Mouse (Mus musculus): ENCODE measurements around the gene Tmem141. TPM values are rescaled to one million over a fixed set of nuclear protein-coding genes. Genes with fewer than 3 reads are reported as not detected.

The Tmem141 gene
- polyA plus RNA-seq, 1 experiment from 2014 or later, result 20.7 TPM

DNA sequence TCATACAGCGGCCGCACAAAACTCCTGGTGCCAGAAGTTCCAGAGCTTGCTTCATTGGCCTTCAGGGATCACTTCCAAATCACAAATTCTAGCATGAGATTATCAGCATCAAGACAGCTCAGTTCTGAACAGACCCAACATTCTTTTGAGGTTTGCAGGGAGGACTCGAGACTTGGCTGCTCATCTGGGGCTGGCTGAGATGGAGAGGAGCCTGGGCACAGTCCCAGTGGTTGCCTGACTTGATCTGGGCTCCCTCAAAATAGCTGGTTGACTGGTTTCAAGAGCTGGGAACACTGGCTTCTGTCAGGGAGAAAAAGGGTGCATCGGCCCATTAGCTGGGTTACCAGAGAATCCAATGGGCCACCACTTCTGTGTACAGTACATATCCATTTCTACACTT lies 34.9 kb upstream of the Tmem141 start:
- Histone ChIP-seq H3K9ac (ENCODE audit: low read length) (no peak overlapping the region), H3K36me3 (ENCODE audit: control insufficient read depth, insufficient read depth, low read length) (no peaks in the 10 kb centered on the region), H3K27ac (replicated peaks; ENCODE audit: low read depth, low read length) (no peak overlapping the region), H3K4me1 (ENCODE audit: control insufficient read depth, insufficient read depth, low read length) (no peaks in the 10 kb centered on the region), H3K4me3 (ENCODE audit: low read depth, low read length) (no peak overlapping the region), H3K9me3 (ENCODE audit: control insufficient read depth, low read length) (no peaks in the 10 kb centered on the region), H3K4me2 (ENCODE audit: low read depth, severe bottlenecking) (no peak overlapping the region), H3K27me3 (ENCODE audit: control insufficient read depth, insufficient read depth, low read length) (no peaks in the 10 kb centered on the region)
- ATAC-seq (ENCODE audit: insufficient number of reproducible peaks, low FRiP score, low TSS enrichment, low read depth), result no peak
- WGBS, result 80% methylated on average over 4 of the region's 4 CpGs
- DNase-seq (ENCODE audit: low spot score), result no peak

DNA sequence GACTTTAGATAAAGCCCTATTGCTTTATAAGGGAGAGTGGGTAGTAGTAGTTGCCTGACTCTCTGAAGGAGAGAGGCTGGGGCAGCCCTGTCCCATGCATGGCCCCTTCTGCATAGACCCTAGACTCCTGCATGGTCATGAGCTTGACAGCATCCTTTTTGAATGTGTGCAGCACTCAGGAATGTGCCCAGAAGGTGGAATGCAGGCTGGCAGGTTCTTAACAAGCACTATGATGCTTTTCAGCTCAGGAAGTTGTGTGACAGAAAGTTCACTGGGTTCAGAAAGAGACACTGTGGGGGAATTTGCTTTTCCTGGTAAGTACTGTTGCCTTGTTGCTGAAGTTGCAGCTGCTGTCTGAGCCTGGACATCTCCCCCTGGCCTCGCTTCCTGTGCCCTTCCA lies 32.7 kb upstream of the Tmem141 start:
- no peak overlapping the region for H3K27ac ChIP-seq (replicated peaks; ENCODE audit: low read depth, low read length)
- ATAC-seq (ENCODE audit: insufficient number of reproducible peaks, low FRiP score, low TSS enrichment, low read depth) (no peak), DNase-seq (ENCODE audit: low spot score) (no peak)

DNA sequence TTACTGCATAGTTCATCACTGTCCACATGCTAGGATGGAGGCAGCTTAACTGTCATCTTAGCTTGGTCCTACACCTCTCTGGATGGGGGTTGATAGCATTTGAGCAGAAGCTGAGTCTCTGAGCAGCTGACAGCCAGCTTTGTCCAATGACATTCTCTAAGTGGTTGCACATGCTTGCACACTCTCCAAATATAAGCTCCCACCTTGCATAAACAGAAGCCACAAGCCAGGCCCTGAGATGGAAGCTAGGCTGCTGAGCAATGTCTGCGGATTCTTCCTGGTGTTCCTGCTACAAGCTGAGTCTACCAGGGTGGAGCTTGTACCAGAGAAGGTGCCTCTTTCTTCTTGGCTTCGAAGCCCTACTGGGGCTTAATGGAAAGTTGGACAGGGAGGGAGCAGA lies 31.1 kb upstream of the Tmem141 start, which contains the start of gene Lcn8:
Gene Lcn8, plus strand, starts transcription at position 219 of the 400 bp plus-strand sequence.
- Histone ChIP-seq H3K27me3 (ENCODE audit: control insufficient read depth, insufficient read depth, low read length) (no peaks in the 10 kb centered on the region), H3K4me3 (ENCODE audit: low read depth, low read length) (no peak within 1 kb of the TSS), H3K9ac (ENCODE audit: low read length) (no peak within 1 kb of the TSS), H3K4me1 (ENCODE audit: control insufficient read depth, insufficient read depth, low read length) (no peaks in the 10 kb centered on the region), H3K36me3 (ENCODE audit: control insufficient read depth, insufficient read depth, low read length) (no peaks in the 10 kb centered on the region), H3K27ac (replicated peaks; ENCODE audit: low read depth, low read length) (no peak within 1 kb of the TSS), H3K4me2 (ENCODE audit: low read depth, severe bottlenecking) (no peak within 1 kb of the TSS), H3K9me3 (ENCODE audit: control insufficient read depth, low read length) (no peaks in the 10 kb centered on the region)
- no peak for ATAC-seq (ENCODE audit: insufficient number of reproducible peaks, low FRiP score, low TSS enrichment, low read depth)
- 79% methylated on average over 2 of the region's 2 CpGs for WGBS
- no peak for DNase-seq (ENCODE audit: low spot score)

More for the DNA sequence above, 32.7 kb upstream of the Tmem141 start:
- H3K9ac ChIP-seq (ENCODE audit: low read length), result no peak overlapping the region
- H3K36me3 ChIP-seq (ENCODE audit: control insufficient read depth, insufficient read depth, low read length), result no peaks in the 10 kb centered on the region
- H3K9me3 ChIP-seq (ENCODE audit: control insufficient read depth, low read length), result no peaks in the 10 kb centered on the region
- H3K4me3 ChIP-seq (ENCODE audit: low read depth, low read length), result no peak overlapping the region
- WGBS, result 59% methylated on average over 1 of the region's 1 CpGs
- no peaks in the 10 kb centered on the region for H3K4me1 ChIP-seq (ENCODE audit: control insufficient read depth, insufficient read depth, low read length)
- H3K4me2 ChIP-seq (ENCODE audit: low read depth, severe bottlenecking), result no peak overlapping the region
- H3K27me3 ChIP-seq (ENCODE audit: control insufficient read depth, insufficient read depth, low read length), result no peaks in the 10 kb centered on the region

DNA sequence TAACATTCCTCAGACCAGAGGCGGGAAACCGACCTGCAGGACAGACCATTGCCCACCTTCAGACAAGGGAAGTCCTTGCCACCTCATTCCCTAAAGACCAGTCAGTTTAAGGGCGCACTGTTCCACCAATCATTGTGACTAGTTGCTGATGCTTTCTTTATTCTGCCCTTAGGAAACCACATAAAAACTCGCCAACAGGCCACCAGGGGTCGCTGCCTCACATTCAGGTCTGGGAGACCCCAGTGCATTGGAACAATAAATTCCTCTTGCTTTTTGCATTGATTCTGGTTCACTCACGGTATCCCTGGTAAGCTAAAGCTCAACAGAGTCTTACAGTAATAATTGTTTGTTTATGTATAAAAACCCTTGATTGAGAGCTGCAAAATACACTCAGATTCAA lies 18.1 kb upstream of the Tmem141 start:
- H3K9me3 ChIP-seq (ENCODE audit: control insufficient read depth, low read length), result no peaks in the 10 kb centered on the region
- H3K36me3 ChIP-seq (ENCODE audit: control insufficient read depth, insufficient read depth, low read length), result no peaks in the 10 kb centered on the region
- DNase-seq (ENCODE audit: low spot score) (peak; percentile 79), ATAC-seq (ENCODE audit: insufficient number of reproducible peaks, low FRiP score, low TSS enrichment, low read depth) (no peak)
- H3K9ac ChIP-seq (ENCODE audit: low read length), result no peak overlapping the region
- H3K4me3 ChIP-seq (ENCODE audit: low read depth, low read length), result no peak overlapping the region
- no peaks in the 10 kb centered on the region for H3K27me3 ChIP-seq (ENCODE audit: control insufficient read depth, insufficient read depth, low read length)
- no peak overlapping the region for H3K4me2 ChIP-seq (ENCODE audit: low read depth, severe bottlenecking)
- WGBS, result 12% methylated on average over 6 of the region's 6 CpGs
- no peaks in the 10 kb centered on the region for H3K4me1 ChIP-seq (ENCODE audit: control insufficient read depth, insufficient read depth, low read length)
- no peak overlapping the region for H3K27ac ChIP-seq (replicated peaks; ENCODE audit: low read depth, low read length)

DNA sequence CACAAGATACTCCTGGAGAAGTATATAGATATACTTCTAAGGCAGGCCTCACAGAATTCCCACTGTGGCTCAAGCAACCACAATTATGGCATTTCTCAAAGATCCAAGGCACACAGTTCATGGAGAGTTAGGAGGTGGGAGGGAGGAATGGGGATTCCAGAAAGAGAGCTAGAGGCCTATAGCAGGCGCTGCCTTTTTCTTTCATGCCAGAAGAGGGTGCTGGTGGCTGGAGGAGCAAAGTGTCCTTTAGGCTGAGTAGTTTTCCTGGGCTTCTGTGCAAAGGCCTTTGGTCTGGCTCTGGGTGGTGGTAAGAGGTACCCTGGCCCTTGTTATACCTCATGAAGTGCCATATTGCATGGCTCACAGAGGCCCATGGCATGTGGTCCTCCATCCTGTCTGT lies 12.2 kb upstream of the Tmem141 start:
- no peaks in the 10 kb centered on the region for H3K36me3 ChIP-seq (ENCODE audit: control insufficient read depth, insufficient read depth, low read length)
- ATAC-seq (ENCODE audit: insufficient number of reproducible peaks, low FRiP score, low TSS enrichment, low read depth) (no peak), DNase-seq (ENCODE audit: low spot score) (no peak)
- H3K9me3 ChIP-seq (ENCODE audit: control insufficient read depth, low read length), result no peaks in the 10 kb centered on the region
- H3K27me3 ChIP-seq (ENCODE audit: control insufficient read depth, insufficient read depth, low read length), result no peaks in the 10 kb centered on the region
- no peaks in the 10 kb centered on the region for H3K4me1 ChIP-seq (ENCODE audit: control insufficient read depth, insufficient read depth, low read length)
- no peak overlapping the region for H3K4me2 ChIP-seq (ENCODE audit: low read depth, severe bottlenecking)
- no peak overlapping the region for H3K4me3 ChIP-seq (ENCODE audit: low read depth, low read length)
- WGBS, result 53% methylated on average over 1 of the region's 1 CpGs
- no peak overlapping the region for H3K27ac ChIP-seq (replicated peaks; ENCODE audit: low read depth, low read length)
- no peak overlapping the region for H3K9ac ChIP-seq (ENCODE audit: low read length)

DNA sequence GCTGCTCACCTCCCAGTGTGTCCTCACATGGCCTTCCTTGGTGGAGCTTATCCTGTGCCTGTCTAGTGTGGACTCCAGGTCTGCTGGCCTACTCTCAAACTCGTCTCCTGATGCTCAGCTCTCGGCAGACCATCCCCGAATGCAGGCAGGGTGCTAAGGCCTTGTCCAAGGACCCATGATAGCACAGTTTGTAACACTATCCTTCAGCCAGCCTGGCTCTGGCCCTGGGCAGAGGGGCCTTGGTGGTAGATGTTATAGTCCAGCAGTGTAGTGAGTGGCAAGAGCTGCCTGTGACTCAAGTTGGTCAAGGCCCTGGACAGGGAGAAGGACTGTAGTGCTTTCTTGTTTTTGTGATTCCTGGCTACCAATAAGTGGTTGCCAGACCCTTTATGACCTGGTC lies 11.8 kb upstream of the Tmem141 start:
- Histone ChIP-seq H3K4me3 (ENCODE audit: low read depth, low read length) (no peak overlapping the region), H3K4me2 (ENCODE audit: low read depth, severe bottlenecking) (no peak overlapping the region), H3K27me3 (ENCODE audit: control insufficient read depth, insufficient read depth, low read length) (no peaks in the 10 kb centered on the region), H3K9ac (ENCODE audit: low read length) (no peak overlapping the region), H3K27ac (replicated peaks; ENCODE audit: low read depth, low read length) (no peak overlapping the region), H3K9me3 (ENCODE audit: control insufficient read depth, low read length) (no peaks in the 10 kb centered on the region), H3K36me3 (ENCODE audit: control insufficient read depth, insufficient read depth, low read length) (no peaks in the 10 kb centered on the region), H3K4me1 (ENCODE audit: control insufficient read depth, insufficient read depth, low read length) (no peaks in the 10 kb centered on the region)
- no peak for ATAC-seq (ENCODE audit: insufficient number of reproducible peaks, low FRiP score, low TSS enrichment, low read depth)
- DNase-seq (ENCODE audit: low spot score), result no peak
- 86% methylated on average over 3 of the region's 3 CpGs for WGBS

DNA sequence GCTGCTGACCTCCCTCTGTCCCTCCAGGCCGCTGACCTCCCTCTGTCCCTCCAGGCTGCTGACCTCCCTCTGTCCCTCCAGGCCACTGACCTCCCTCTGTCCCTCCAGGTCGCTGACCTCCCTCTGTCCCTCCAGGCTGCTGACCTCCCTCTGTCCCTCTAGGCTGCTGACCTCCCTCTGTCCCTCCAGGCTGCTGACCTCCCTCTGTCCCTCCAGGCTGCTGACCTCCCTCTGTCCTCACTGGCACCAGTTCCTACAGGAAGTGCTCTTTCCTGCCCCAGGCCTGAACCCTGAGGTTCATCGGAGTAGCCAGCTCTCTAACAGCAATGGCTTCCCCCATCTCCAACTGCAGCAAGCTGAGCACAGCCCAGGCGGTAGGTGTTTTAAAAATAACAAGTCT lies 6.9 kb upstream of the Tmem141 start:
- ATAC-seq (ENCODE audit: insufficient number of reproducible peaks, low FRiP score, low TSS enrichment, low read depth) (no peak), DNase-seq (ENCODE audit: low spot score) (no peak)
- Histone ChIP-seq H3K9ac (ENCODE audit: low read length) (no peak overlapping the region), H3K27me3 (ENCODE audit: control insufficient read depth, insufficient read depth, low read length) (no peaks in the 10 kb centered on the region), H3K4me1 (ENCODE audit: control insufficient read depth, insufficient read depth, low read length) (no peaks in the 10 kb centered on the region), H3K36me3 (ENCODE audit: control insufficient read depth, insufficient read depth, low read length) (no peaks in the 10 kb centered on the region), H3K4me2 (ENCODE audit: low read depth, severe bottlenecking) (no peak overlapping the region), H3K4me3 (ENCODE audit: low read depth, low read length) (no peak overlapping the region), H3K27ac (replicated peaks; ENCODE audit: low read depth, low read length) (no peak overlapping the region), H3K9me3 (ENCODE audit: control insufficient read depth, low read length) (no peaks in the 10 kb centered on the region)
- 45% methylated on average over 4 of the region's 4 CpGs for WGBS

DNA sequence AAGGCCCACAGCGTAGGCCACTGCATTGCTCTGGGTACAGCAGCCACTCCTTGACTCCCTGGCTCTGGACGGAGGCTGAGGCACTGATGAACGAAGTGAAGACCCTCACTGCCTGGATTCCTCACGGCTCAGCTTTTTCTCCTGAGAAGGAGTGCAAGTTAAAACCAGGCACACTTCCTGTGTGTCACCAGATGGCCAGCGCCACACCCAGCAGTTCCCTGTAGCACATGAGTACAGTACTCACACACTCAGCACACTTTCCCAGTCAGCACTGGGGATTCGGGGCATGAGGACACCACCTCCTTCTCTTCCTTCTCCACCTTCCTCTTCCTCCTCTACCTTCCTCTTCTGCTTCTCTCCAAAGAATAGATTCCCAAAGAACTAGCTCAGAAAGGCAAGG lies 6.0 kb upstream of the Tmem141 start, which contains the start of gene Fcna:
Gene Fcna, minus strand, starts transcription at position 220 of the 400 bp plus-strand sequence.
- H3K4me3 ChIP-seq (ENCODE audit: low read depth, low read length), result no peak within 1 kb of the TSS
- no peaks in the 10 kb centered on the region for H3K9me3 ChIP-seq (ENCODE audit: control insufficient read depth, low read length)
- ATAC-seq (ENCODE audit: insufficient number of reproducible peaks, low FRiP score, low TSS enrichment, low read depth), result no peak
- H3K36me3 ChIP-seq (ENCODE audit: control insufficient read depth, insufficient read depth, low read length), result no peaks in the 10 kb centered on the region
- no peaks in the 10 kb centered on the region for H3K27me3 ChIP-seq (ENCODE audit: control insufficient read depth, insufficient read depth, low read length)
- no peak within 1 kb of the TSS for H3K9ac ChIP-seq (ENCODE audit: low read length)
- H3K27ac ChIP-seq (replicated peaks; ENCODE audit: low read depth, low read length), result no peak within 1 kb of the TSS
- no peaks in the 10 kb centered on the region for H3K4me1 ChIP-seq (ENCODE audit: control insufficient read depth, insufficient read depth, low read length)
- 74% methylated on average over 6 of the region's 6 CpGs for WGBS
- H3K4me2 ChIP-seq (ENCODE audit: low read depth, severe bottlenecking), result no peak within 1 kb of the TSS
- DNase-seq (ENCODE audit: low spot score), result no peak

DNA sequence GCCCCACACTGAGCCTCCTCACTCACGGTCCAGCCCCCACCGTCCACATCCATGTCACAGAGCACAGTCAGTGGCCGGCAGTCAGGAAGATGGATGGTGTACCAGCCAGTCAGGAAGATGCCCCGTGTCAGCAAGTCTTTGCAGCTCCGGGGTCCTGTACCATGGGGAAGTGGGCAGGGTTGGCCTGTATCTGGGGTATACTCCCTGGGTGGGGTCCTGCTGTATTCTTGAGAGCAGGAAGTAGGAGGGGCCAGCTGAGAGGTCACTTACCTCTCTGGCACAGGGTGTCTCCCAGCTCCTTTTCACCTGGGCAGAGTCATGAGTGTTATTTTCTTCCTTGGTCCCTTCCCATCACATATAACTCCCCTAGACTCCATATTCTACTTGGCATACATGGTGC lies 4.2 kb upstream of the Tmem141 start:
- Histone ChIP-seq H3K4me2 (ENCODE audit: low read depth, severe bottlenecking) (no peak overlapping the region), H3K4me1 (ENCODE audit: control insufficient read depth, insufficient read depth, low read length) (no peaks in the 10 kb centered on the region), H3K27ac (replicated peaks; ENCODE audit: low read depth, low read length) (no peak overlapping the region), H3K4me3 (ENCODE audit: low read depth, low read length) (no peak overlapping the region), H3K27me3 (ENCODE audit: control insufficient read depth, insufficient read depth, low read length) (no peaks in the 10 kb centered on the region), H3K9ac (ENCODE audit: low read length) (no peak overlapping the region), H3K9me3 (ENCODE audit: control insufficient read depth, low read length) (no peaks in the 10 kb centered on the region), H3K36me3 (ENCODE audit: control insufficient read depth, insufficient read depth, low read length) (no peaks in the 10 kb centered on the region)
- no peak for ATAC-seq (ENCODE audit: insufficient number of reproducible peaks, low FRiP score, low TSS enrichment, low read depth)
- WGBS, result 62% methylated on average over 5 of the region's 5 CpGs
- DNase-seq (ENCODE audit: low spot score), result no peak

Data from limb, embryonic 11.5 days (tissue).